Mouse (Mus musculus) activated CD4-positive, CD25-positive, alpha-beta regulatory T cell, adult 4 months (primary cell): ENCODE results near the gene Ccdc12. TPM values are rescaled to one million over a fixed set of nuclear protein-coding genes. Genes with fewer than 3 reads are reported as not detected.

Source experiments
- ATAC-seq: one replicate; pipeline ENCODE4 v1.8.0; 2017
- polyA plus RNA-seq, 2 experiments: library from polyadenylated mRNA; unstranded; fragments of 100-300 nt; shearing (Covaris generic); gene quantifications; one replicate each; pipeline ENCODE4 v1.2.1; 2017

The Ccdc12 gene
- polyA plus RNA-seq, 2 experiments from 2014 or later = 224 to 285 TPM

GRCm38 (mm10) chr9:110745752-110746151 is 89.4 kb downstream of the Ccdc12 start:
- ATAC-seq = no peak

DNA sequence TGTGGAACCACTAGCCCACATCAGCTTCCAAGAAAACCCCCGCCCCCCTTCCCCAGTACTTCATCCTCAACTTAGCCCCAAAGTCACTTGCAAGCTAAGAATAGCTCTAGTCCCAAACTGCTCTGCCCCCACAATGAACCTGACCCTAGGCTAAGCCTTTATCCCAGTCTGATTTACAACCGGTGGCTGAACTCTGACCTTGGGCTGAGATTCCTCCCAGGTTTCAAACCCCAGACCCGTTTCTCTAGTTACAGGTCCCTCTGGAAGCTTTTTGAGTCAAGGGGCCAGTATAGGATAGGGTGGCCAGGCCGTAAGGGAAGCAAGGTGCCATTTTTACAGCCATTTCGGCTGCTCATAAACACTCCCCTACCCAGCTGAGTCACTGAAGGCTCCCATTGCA is 89.9 kb downstream of the Ccdc12 start:
- no peak for ATAC-seq

- no peak for ATAC-seq
Measured at GRCm38 (mm10) chr9:110746961-110747360, 90.7 kb downstream of the Ccdc12 start, which contains the start of gene Pth1r. Gene Pth1r (minus strand): TSS chr9:110747145.

DNA sequence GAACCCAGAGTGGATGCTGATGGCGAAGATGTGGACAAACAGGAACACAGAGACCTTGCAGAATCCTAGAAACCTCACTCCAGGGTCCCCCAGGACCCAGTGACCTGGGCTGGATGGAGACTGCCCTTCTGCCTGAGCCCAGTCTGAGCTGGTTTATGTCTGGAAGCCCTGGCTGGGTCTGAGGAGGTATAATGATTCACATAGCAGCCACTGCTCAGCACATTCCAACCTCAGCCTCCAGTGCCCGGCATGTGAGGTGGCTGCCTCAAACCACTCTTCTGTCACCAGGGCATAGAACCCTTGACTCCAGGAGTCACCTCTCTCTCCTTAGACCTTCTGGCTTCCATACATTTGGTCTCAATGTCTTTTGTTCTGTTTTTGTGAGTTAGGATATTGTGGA is 92.1 kb downstream of the Ccdc12 start:
- ATAC-seq = no peak

- ATAC-seq = no peak
Measured at GRCm38 (mm10) chr9:110750404-110751187, 94.3 kb downstream of the Ccdc12 start.

- ATAC-seq = no peak
Measured at GRCm38 (mm10) chr9:110751412-110751811, 95.1 kb downstream of the Ccdc12 start.

GRCm38 (mm10) chr9:110752917-110753435 is 96.7 kb downstream of the Ccdc12 start:
- ATAC-seq = no peak

DNA sequence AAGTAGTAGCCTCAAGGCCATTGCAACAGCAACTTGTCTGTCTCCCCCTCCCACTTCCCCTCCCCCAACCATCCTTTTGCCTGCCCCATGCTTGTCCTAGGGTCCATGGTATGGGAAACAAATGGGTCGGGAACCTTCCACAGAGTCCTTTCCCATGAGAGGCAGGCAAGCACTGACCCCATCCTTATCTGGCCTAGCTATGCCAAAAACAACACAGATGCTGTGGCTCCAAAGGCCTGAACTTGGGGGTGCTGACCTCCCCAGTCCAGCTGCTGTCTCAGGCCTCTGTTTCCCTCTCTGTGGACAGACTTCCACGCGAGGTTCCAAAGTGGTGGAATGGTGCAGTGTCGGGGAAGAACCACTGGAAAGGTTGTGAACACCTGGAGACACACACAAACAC is 97.5 kb downstream of the Ccdc12 start:
- no peak for ATAC-seq

GRCm38 (mm10) chr9:110757816-110758215 is 101.5 kb downstream of the Ccdc12 start:
- no peak for ATAC-seq

GRCm38 (mm10) chr9:110758605-110759004 is 102.3 kb downstream of the Ccdc12 start:
- no peak for ATAC-seq

DNA sequence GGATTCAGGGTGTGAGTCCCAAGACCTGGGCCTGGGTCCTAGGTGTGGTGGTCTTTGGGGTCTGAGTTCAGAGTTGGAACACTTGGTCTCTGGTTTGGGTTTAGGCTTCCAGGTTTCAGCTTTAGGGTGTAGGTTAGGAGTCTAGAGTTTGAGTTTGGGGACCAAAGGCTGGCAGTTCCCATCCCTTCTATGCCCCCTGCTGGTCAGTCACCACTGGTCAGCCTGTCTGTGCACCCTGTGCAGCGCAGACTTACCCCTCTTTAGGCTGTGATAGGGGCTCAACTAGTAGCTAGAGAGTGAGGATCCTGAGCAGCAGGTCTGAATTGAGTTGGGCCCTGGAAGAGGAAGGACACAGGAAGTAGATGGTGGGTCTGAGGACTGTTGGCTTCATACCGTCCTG is 103.0 kb downstream of the Ccdc12 start:
- ATAC-seq = no peak

DNA sequence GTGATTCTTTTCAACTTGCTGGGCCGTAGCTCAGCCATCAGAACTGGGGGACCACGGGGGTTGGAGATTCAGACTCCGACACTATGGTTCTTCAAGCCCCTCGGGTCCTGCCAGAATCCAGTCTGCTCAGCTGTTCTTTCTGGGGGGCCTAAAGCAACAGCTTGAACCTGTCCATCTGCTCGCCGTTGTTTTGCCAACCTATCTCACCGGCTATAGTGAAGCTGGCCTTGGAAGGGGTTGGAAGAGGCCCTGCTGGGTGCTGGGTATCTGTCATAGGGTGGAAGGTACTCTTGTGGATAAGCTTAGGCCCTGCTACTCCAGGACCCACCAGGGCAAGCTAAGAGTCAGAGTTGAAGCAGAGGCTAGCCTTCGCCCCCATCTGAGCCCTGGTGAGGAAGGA is 104.6 kb downstream of the Ccdc12 start:
- no peak for ATAC-seq

Other genes starting within 250 kb of the Ccdc12 start
- gene Ptpn23, start 248.3 kb upstream of the Ccdc12 start, polyA plus RNA-seq = 1 to 10 TPM; 5.4 TPM
- not detected for gene Ngp, start 236.8 kb upstream of the Ccdc12 start, polyA plus RNA-seq
- gene Klhl18, start 179.8 kb upstream of the Ccdc12 start, polyA plus RNA-seq = 10 to 100 TPM in 1 of 2 experiments, 1 to 10 TPM in 1; 9.3 to 11.2 TPM
- gene Kif9, start 179.5 kb upstream of the Ccdc12 start, polyA plus RNA-seq = under 1 TPM; 0.38 to 0.46 TPM
- 10 to 100 TPM; 45.4 to 50.4 TPM for gene Setd2, start 123.9 kb upstream of the Ccdc12 start, polyA plus RNA-seq
- 1 to 10 TPM; 2.4 to 3.4 TPM for gene Nradd, start 32.1 kb upstream of the Ccdc12 start, polyA plus RNA-seq
- 10 to 100 TPM; 26.4 to 33.4 TPM for gene Nbeal2, start 2.3 kb upstream of the Ccdc12 start, polyA plus RNA-seq
- gene Myl3, start 85.4 kb downstream of the Ccdc12 start, polyA plus RNA-seq = not detected
- not detected for gene Pth1r, start 90.6 kb downstream of the Ccdc12 start, polyA plus RNA-seq
- not detected for gene Prss42, start 141.7 kb downstream of the Ccdc12 start, polyA plus RNA-seq
- gene Prss44, start 157.5 kb downstream of the Ccdc12 start, polyA plus RNA-seq = under 1 TPM in 1 of 2 experiments, not detected in 1; 0.37 TPM
- not detected for gene Prss43, start 170.2 kb downstream of the Ccdc12 start, polyA plus RNA-seq
- not detected for gene Prss45, start 178.1 kb downstream of the Ccdc12 start, polyA plus RNA-seq
- not detected for gene Prss46, start 188.0 kb downstream of the Ccdc12 start, polyA plus RNA-seq
- not detected for gene Prss50, start 201.5 kb downstream of the Ccdc12 start, polyA plus RNA-seq
- 10 to 100 TPM in 1 of 2 experiments, 1 to 10 TPM in 1; 9.8 to 10.3 TPM for gene Als2cl, start 223.4 kb downstream of the Ccdc12 start, polyA plus RNA-seq
- gene Tmie, start 223.6 kb downstream of the Ccdc12 start, polyA plus RNA-seq = 1 to 10 TPM in 1 of 2 experiments, under 1 TPM in 1; 0.90 to 2.2 TPM